Mouse (Mus musculus) induced T-regulatory cell, adult 2 months (primary cell): Measurements from ENCODE around the gene Defb36.

Experiments used
- DNase-seq: peaks from one replicate; pipeline ENCODE4 v3.0.0-alpha.2; 2012; ENCODE audit warnings: low read depth

Gene Defb36

DNA sequence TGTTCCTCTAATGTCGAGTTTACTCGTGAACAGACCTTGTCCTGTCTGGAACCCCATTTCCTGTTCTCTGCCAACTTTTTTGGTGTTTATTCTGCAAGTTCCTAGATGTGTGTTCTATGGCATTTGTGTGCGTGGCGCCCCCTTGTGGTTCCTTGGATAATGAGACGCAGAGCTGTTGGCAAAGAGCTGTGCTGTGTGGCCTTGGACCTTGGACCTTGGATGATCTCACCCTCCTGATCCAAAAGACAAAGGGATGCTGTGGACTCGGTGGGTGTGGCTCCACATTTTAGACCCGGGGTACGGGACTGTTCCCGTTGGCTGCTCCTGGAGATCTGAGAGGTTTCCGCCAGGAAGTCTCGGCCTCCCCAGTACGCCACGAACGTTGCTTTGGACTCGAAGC lies at the start of gene Defb36:
Gene Defb36 (plus strand): TSS at position 271 of the 400 bp plus-strand sequence.
- DNase-seq, result peak; percentile 53

DNA sequence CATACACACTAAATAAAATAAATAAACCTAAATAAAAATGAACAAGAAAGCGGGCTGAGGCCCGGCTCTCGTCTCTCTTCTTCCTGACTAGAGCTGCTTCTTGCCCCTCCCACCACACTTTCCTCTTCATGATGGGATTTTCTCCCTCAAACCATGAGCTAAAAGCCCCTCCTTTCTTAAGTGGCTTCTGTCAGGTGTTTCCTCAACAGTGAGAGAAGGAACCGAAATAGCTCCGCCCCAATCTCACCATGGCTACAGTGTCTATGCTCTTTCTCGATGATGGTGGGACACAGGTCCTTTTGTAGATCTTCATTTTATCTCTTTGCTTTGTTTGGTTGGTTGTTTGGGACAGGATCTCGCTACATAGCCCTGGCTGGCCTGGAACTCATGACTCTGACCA lies 47.5 kb upstream of the Defb36 start:
- no peak for DNase-seq

DNA sequence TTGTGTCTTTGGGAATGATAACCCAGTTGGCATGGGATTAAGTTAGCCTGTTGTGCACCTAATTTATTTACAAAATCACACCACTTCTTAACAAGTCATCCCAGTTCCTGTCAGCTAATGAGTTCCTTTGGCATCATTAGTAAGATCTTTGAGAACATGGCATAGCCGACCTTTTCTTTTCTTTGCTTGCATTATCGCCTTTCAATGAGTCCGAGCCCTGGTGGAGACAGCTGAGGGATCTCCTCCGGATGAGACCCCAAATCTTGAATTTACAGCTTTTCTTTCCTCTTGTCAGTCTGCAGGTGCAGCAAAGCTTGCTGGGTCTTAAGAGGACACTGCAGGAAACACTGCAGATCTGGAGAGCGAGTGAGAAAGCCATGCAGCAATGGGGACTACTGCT lies 35.1 kb upstream of the Defb36 start, which contains the start of gene Gm17416:
Gene Gm17416 (plus strand): TSS at position 301 of the 400 bp plus-strand sequence.
- no peak for DNase-seq

DNA sequence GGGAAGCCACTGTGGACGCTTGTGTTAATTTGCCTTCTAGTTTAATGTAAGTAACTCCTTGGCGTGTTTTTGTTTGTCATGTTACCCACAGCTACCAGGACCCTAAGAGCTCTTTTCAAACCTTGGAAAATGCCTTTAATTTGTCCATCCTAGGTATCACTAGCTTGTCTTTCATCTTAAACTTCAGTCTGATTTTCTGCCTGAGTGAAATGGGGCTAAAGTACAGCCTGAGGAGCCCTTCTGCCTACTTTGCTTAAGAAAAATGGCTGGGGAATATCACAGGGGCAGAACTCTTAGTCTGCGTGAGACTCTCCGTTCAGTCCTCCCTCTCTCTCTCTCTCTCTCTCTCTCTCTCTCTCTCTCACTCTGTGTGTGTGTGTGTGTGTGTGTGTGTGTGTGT lies 34.2 kb upstream of the Defb36 start:
- no peak for DNase-seq

DNA sequence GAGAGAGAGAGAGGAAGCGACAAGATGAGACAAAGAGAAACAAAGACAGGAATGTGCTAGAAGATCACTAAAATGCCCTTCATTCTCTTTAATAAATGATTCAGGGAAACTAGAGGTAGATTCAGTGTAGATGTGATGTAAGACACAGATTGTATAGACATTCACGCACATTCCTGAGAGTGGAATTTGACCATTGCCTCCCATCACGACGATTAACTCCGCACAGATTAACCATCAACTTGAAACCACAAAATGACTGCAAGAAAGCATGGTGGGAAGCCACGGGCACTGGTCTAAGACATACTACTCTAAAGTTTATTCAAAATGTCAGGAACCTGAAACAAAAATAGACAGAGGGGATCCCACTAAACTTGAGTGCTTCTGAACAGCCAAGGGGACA lies 33.8 kb upstream of the Defb36 start:
- no peak for DNase-seq

DNA sequence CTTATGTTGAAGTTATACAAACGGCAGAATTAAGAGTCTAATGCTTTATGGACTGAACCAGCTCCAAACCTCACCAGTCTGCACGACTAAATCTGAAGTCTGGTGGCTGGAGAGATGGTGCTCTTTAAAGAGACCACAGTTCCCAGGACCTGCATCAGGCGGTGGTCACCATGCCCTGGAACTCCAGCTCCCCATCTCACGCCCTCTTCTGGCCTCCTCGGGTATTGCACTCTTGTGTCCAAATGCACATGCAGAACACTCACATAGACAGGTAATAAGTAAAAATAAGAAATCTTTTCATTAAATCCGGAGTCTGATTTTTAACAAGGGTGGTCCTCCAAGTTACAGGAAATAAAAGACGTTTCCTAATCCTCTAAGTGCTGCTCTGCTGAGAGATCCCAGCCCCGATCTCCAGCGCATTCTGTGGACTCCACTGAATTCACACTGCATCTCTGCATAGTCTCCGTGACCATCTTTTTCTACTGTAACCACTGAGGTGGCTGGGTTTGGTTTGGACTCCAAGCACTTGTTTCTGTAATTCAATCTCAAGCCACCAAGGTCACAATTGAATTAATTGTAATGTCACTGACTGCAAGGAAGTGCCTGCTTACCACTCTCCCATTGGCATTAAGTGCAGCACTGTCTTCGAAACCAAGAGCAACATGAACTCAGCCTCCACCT lies 31.9 kb upstream of the Defb36 start, which contains the start of gene Defb21:
Gene Defb21 (plus strand): TSS at position 631 of the 681 bp plus-strand sequence.
- DNase-seq, result peak; percentile 19

DNA sequence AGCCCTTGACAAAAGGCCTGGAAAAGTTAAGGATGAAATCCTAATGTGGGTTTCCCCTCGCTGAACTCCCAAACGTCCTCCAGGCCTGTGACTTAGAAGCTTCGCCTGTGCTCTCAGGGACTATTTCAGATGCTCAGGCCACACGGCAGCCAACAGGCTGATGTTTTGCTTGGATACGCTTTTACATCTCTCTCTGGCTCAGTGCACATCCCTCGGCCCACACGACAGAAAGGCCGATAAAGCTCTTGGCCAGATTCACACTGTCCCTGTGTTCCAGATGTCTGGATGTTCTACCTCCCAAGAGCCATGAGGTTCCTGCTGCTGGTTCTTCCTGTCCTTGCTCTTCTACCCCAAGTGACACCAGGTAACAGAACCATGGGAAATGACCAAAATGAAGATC lies 30.6 kb upstream of the Defb36 start:
- DNase-seq, result no peak

DNA sequence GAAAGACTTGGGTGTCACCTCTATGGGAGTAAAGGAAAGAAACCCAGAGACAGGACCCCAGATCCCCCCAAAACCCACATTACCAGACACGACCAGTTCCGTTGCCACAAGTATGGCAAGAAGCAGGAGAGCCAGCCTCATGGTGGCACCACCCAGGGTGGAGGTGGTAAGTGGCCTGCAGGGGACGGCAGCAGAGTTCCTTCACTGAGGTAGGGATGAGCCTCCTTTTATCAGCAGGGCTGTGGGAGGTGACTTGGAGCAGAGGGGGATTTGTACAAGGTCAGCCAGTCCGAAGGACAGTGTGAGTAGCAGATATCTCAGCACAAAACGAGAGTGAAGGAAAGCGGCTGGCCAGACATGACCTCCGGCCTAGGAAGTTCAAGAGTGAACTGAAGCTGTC lies 24.0 kb upstream of the Defb36 start, which contains the start of gene Defb19:
Gene Defb19 (minus strand): TSS at position 206 of the 400 bp plus-strand sequence.
- no peak for DNase-seq

DNA sequence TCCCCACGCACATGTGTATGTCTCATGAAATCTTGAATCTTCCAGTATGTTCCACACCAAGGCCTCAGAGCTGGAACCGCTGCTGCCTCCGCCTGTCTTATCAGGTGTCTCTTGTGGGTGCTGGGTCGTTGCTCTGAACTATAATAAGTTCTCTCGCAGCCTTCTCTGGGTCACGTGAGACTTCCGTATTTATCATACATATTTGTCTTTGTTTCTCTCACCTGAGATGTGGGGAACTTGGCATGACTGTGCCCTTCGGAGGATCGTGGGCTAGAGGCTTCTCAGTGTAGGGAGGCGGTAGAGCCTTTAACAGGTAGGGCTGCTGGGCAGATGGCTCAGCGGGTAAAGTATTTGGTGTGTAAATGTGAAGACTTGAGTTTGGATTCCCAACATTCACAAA lies 23.5 kb upstream of the Defb36 start:
- DNase-seq, result no peak

DNA sequence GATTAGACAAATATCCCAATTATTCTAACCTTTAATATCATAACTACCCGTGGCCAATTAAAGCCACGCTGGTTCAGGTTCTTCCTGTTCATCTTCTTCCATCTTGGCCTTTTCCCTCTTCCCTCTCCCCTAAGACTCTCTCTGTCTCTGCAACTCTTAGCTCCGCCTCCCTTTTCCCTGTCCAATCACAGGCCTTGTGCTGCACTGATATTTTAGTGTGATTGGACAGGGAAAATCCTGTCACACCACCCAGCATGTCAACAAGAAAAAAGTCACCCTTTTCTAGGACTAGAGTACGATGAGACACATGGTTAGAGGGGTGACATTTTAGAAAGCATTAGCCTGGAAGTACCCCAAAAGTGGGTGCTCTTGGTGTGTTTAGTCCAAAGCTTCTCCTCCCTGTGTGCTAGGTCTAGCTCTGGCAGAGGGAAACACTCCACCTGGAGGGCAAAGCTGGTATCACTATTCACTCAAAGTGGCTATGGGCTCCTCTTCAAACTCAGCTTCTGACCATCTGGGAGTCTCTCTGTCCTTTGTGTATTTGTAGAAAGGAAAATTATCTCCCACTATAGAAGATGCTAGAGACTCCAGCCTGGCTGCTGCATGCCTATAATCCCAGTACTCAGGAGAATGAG lies 17.1 kb upstream of the Defb36 start:
- DNase-seq, result peak; percentile 17

DNA sequence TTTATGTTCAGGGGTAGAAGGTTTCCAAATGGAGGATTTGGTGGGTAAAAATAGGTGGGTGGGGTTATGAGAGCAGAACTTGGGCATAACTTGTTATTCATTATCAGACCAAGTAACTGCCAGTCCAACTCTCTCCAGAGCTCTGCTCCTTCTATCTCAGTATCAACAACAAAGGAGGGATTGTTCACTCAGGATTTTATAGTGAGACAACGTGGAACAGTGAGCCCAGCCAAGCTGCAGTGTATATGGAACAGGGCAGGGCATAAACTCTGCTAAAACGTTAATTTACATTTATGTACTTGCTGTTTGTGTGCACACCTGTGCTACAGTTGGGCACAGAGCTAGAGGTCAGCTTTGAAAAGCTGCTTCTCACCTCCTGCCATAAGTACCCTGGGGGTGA lies 15.7 kb upstream of the Defb36 start:
- DNase-seq, result no peak

DNA sequence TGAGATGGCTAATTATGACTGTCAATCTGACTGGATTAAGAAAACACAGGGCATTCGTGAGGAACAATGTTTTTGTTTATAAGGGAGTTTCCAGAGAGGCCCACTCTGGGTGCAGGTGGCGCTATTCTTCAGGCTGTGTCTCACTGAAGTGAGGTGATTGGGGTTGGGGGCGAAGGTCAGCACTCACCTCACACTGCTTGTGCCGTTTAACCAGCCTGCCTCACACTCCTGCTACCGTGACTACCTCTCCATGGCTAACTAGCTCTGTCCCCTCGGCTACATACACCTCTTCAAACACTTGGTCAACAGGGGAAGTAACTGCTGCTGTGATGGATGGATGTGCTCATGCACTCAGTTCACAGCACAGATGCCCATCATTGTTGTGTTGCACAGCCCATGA lies 15.1 kb upstream of the Defb36 start:
- DNase-seq, result no peak

DNA sequence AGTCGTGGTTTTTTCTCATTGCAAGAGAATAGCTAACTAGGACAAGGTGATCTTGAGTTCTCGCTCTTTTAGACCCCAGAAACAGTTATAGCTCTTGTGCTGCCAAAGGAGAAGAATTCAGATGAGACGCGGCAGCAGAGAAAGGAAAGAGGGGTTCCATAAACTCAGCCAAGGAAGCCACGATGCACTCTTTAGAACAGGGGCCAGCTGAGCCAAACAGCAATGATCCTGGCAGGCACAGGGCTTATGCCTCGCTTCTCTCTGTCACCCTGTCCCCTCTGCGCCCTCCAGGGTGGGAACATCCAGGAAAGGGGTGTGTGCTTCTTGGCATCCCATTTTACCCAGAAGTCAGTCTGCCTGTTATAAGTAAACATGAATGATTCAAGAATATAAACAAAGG lies 4.8 kb upstream of the Defb36 start, which contains the start of gene Defb45:
Gene Defb45 (minus strand): TSS at position 101 of the 400 bp plus-strand sequence.
- DNase-seq, result no peak

DNA sequence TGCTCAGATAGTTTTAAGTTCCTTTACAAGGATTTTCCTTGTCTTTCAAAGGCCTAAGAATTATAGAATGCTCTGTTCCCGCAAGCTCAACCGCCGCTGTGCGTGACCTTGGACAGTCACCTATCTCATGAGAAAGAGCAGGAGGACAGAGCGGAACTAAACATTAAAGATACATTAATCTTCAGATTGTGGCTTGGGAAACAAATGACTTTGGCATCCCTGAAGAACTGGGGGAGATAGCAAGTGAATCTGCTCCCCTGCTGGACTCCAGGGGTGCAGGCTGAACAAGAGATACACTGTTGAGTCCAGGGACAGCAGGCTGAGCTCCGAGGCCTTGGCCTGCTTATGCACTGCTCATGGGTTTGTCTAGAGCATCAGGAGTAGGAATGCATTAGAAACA lies 4.1 kb upstream of the Defb36 start:
- no peak for DNase-seq

DNA sequence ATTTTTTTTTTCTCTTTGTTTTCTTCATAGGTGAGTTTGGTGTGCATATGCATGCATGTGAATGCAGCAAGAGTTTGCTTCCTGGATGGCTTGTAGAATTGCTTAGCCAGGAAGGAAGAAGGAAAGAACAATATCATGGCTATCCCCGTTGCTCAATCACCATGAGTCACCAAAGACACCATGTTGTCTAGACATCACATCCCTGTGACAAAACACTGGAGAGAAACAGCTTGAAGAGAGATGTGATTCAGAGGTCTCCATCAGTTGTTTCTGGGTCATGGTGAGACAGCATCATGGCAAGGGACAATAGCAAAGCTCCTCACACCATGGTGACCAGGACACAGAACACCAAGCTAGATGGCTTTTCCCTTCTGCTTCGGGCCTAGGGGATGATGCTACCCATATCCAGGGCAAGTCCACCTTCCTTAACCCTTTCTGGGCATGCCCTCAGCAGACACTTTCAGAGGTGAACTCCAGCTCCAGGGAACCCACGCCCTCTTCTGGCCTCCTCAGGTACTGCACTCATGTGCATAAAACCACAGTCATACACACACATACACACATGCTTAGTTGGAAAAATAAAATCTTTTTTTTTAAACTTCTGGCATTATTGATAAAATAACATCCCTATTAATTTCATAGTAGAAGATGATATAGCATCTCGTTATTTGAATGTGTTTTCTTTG lies 2.7 kb upstream of the Defb36 start:
- DNase-seq, result no peak

DNA sequence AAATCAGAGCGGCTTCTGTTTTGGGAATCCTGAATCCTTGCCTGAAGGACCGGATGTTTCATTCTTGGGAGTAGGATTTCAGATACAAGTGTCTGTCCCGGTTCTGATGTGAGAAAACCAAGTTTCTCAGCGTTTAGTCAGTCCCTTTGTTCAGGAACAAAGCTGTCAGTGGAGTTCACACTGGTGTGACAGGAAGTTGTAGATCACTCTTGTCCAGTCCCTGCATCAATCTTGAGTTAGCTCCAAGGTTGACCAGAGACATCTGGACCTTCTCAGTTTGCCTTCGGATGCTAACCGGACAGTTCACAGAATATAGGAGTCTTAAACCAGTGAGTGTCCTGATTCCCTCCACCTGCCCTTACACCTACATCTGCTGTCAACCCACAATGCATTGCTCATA lies 3.6 kb downstream of the Defb36 start:
- DNase-seq, result no peak

DNA sequence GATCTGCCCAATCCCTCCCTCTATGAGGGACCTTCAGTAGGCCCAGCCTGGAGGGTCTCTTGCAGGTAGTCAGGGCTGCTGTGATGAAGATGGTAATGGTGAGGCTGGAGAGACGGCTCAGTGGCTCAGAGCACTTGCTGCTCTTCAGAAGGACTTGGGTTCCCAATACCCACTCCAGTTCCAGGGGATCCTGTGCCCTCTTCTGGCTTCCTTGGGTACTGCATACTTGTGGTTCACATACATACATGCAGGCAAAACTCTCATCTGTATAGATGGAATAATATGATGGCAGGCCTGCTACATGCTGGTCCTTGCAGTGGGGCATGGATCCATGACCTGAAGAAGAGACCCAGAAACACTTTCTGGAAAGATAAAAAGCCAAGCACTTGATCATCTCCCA lies 4.6 kb downstream of the Defb36 start:
- no peak for DNase-seq

DNA sequence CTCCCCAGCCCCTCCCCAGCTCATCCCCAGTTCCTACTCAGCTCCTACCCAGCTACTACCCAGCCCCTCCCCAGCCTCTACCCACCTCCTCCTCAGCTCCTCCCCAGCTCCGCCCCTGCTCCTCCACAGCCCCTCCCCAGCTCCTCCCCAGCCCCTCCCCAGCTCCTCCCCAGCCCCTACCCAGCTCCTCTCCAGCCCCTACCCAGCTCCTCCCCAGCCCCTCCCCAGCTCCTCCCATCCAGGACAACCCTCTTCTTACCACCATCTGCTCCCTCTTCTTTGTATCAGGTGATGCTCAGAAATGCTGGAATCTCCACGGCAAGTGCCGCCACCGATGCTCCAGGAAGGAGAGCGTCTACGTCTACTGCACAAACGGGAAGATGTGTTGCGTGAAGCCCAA lies 8.1 kb downstream of the Defb36 start:
- no peak for DNase-seq

DNA sequence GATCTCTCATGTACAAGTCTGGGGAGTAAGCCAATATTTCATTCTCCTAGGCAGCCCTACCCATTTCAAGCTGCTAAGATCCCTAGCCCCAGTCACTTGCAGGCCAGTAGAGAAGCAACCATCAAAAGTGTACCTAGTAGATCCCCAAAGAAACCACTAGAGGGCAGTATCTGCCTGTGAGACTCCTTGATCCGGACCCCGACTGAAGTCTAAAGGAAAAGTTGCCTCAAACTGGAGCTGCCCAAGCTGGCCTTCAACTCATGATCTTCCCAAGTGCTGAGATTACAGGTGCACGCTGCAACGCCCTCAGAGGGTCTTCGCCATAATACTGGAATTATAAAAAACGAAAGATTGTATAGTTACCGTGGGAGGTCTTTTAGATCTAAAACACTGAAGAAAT lies 11.4 kb downstream of the Defb36 start:
- DNase-seq, result peak; percentile 78

DNA sequence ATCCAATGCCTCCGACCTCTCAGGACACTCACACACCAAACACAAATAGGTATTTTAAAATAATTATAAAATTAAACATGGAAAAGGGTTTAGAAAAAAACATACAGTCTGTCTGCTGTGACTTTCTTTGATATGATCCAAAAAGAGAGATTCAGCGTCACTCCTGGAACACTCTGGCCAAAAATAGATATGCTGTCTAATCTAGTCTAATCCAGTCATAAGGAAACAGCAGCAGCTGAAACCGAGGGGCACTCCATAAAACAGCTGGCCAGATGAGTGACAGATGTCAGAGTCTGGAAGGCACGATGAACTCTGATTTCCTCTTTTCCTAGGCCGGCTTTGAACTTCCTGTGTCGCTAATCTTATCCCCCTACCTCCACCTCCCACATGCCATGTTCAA lies 12.3 kb downstream of the Defb36 start:
- no peak for DNase-seq

DNA sequence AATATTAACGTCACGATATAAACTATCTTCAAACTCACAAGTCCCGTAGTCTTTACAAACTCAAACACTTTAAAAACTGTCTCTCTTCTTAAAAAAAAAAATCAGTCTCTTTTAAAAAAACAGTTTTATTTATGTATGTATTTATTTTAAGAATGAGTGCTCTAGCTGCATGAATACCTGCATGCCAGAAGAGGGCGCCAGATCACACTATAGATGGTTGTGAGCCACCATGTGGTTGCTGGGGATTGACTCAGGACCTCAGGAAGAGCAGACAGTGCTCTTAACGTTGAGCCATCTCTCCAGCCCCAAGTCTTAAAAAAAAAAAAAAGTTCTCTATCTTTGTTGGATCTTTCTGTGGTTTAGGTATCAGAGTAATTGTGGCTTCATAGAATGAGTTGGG lies 13.2 kb downstream of the Defb36 start:
- peak; percentile 57 for DNase-seq

DNA sequence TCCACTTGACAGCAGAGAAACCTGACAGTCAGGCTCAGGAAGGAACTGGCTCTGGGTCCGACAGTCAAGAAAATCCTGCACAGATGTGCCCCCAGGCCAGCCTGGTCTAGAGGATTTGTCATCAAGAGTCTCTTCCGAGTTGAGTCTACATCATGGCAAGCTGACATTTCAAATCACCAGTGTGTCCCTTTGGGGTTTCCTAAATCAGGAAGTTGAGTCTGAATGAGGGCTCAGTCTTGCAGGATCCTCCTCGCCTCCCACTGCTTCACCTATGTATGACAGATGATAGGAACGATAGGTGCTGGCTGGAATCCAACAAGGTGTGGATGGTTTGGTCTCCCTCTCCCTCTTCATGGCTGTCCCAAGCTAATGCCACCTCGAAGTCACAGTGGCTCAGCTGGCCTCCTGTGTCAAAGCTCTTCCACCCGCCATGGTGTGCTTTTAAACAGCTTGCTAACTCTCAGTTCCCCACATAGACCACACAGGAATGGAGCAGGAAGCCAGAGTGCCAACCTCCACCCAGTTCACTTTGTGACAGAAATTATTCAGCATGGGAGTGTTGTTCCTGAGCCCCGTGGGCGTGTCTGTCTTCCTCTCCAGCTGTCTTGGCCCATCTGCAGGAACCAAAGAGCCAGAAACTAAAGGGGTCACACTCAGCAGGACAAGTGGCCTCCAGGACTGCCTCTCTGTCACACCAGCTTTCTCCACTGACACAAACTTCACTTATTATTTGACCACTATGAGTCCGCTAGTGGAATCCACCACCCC lies 16.4 kb downstream of the Defb36 start:
- DNase-seq, result no peak
